Mouse (Mus musculus) heart, embryonic 11.5 days (tissue): Measurements from ENCODE around the gene Tspan1. TPM values are rescaled to one million over a fixed set of nuclear protein-coding genes. Genes with fewer than 3 reads are reported as not detected.
A peak's percentile ranks its signal among the peaks of the same experiment; 100 is the strongest.

ENCODE experiments used
- ATAC-seq: fragments of 200-750 bp; cut with Nextera tagmentation; replicated peaks from 2 replicates; pipeline ENCODE4 v1.8.0; 2017; ENCODE audit warnings: moderate library complexity; ENCODE audit not compliant: insufficient number of reproducible peaks, low FRiP score, low TSS enrichment
- H3K27ac ChIP-seq: fragments of 300-500 bp; sonication (generic); 2 replicates; pipeline ENCODE4 v1.5.1; 2014; ENCODE audit warnings: mild to moderate bottlenecking, low read depth, low read length
- H3K27me3 ChIP-seq: fragments of 300-500 bp; sonication (generic); 2 replicates; pipeline ENCODE4 v1.6.1; 2014; ENCODE audit warnings: mild to moderate bottlenecking, low read length, mixed read lengths; ENCODE audit not compliant: control insufficient read depth, insufficient read depth
- H3K36me3 ChIP-seq: fragments of 300-500 bp; sonication (generic); 2 replicates; pipeline ENCODE4 v1.6.1; 2014; ENCODE audit warnings: mild to moderate bottlenecking, low read length, moderate library complexity, mixed read lengths; ENCODE audit not compliant: control insufficient read depth, insufficient read depth
- H3K4me1 ChIP-seq: fragments of 300-500 bp; sonication (generic); 2 replicates; pipeline ENCODE4 v1.6.1; 2014; ENCODE audit warnings: low read length; ENCODE audit not compliant: control insufficient read depth, insufficient read depth
- H3K4me2 ChIP-seq: fragments of 300-500 bp; sonication (generic); 2 replicates; pipeline ENCODE4 v1.6.1; 2014; ENCODE audit warnings: mild to moderate bottlenecking, moderate library complexity
- H3K4me3 ChIP-seq: fragments of 300-500 bp; sonication (generic); 2 replicates; pipeline ENCODE4 v1.5.1; 2014; ENCODE audit warnings: low read depth, low read length
- H3K9ac ChIP-seq: fragments of 300-500 bp; sonication (generic); 2 replicates; pipeline ENCODE4 v1.6.1; 2014; ENCODE audit warnings: mild to moderate bottlenecking, low read depth, low read length, moderate library complexity
- H3K9me3 ChIP-seq: fragments of 300-500 bp; sonication (generic); replicated peaks from 2 replicates; pipeline ENCODE4 v1.6.1; 2016; ENCODE audit warnings: low read length; ENCODE audit not compliant: control insufficient read depth
- WGBS: fragments of 180-500 bp; shearing (Covaris S2); extraction: QIAGEN DNeasy Blood & Tissue Kit; methylation state at CpG from one replicate; pipeline ENCODE4 v1.1.7; 2014; ENCODE audit not compliant: insufficient replicate concordance; 5-methylcytosine and 5-hydroxymethylcytosine counted together
- polyA plus RNA-seq: library from polyadenylated mRNA; unstranded; fragments of >200 nt; fragmentation: Nextera tagmentation; extraction: Ambion mirVana; gene quantifications from 2 replicates; pipeline ENCODE4 v1.2.1, GENCODE M21; 2014

Tspan1 gene
- polyA plus RNA-seq, 1 experiment from 2014 or later = not detected

- no peak overlapping the region for H3K4me3 ChIP-seq
- no peaks in the 10 kb centered on the region for H3K36me3 ChIP-seq
- H3K9me3 ChIP-seq = no peaks in the 10 kb centered on the region
- WGBS = 76% methylated on average over 6 of the region's 6 CpGs
- ATAC-seq = no peak
- 0 out of 2 replicates have a peak, but pooled peaks cover 3% of the 10 kb centered on the region for H3K4me1 ChIP-seq
- H3K9ac ChIP-seq = no peak overlapping the region
- H3K27me3 ChIP-seq = no peaks in the 10 kb centered on the region
- H3K27ac ChIP-seq = no peak overlapping the region
- no peak overlapping the region for H3K4me2 ChIP-seq
Measured at GRCm38 (mm10) chr4:116127956-116128355, 39.4 kb downstream of the Tspan1 start.

GRCm38 (mm10) chr4:116125803-116126386 lies 41.5 kb downstream of the Tspan1 start:
- Histone ChIP-seq H3K27me3 (no peaks in the 10 kb centered on the region), H3K4me2 (no peak overlapping the region), H3K9me3 (no peaks in the 10 kb centered on the region), H3K9ac (no peak overlapping the region), H3K27ac (no peak overlapping the region), H3K4me1 (0 out of 2 replicates have a peak, but pooled peaks cover 5% of the 10 kb centered on the region), H3K36me3 (no peaks in the 10 kb centered on the region), H3K4me3 (no peak overlapping the region)
- no peak for ATAC-seq
- 83% methylated on average over 4 of the region's 4 CpGs for WGBS

- no peaks in the 10 kb centered on the region for H3K9me3 ChIP-seq
- no peaks in the 10 kb centered on the region for H3K36me3 ChIP-seq
- H3K4me3 ChIP-seq = peak within 1 kb of the TSS; percentile 65
- 8% methylated on average over 24 of the region's 24 CpGs for WGBS
- H3K9ac ChIP-seq = peak within 1 kb of the TSS; percentile 71
- ATAC-seq = peak; percentile 92
- H3K4me2 ChIP-seq = peak within 1 kb of the TSS; percentile 80
- H3K4me1 ChIP-seq = 0 out of 2 replicates have a peak, but pooled peaks cover 5% of the 10 kb centered on the region
- H3K27ac ChIP-seq = peak within 1 kb of the TSS; percentile 71; the same call in 1 of the 2 replicates
- no peaks in the 10 kb centered on the region for H3K27me3 ChIP-seq
Measured at GRCm38 (mm10) chr4:116123602-116124519, 43.5 kb downstream of the Tspan1 start, which contains the start of the genes Rad54l and Pomgnt1. Gene Rad54l (minus strand): TSS chr4:116123690. Gene Pomgnt1 (plus strand): TSS chr4:116123840.

GRCm38 (mm10) chr4:116122762-116123161 lies 44.6 kb downstream of the Tspan1 start:
- H3K9me3 ChIP-seq = no peaks in the 10 kb centered on the region
- 0% methylated on average over 1 of the region's 1 CpGs for WGBS

More at GRCm38 (mm10) chr4:116122762-116123161, 44.6 kb downstream of the Tspan1 start:
- ATAC-seq = no peak
- 0 out of 2 replicates have a peak, but pooled peaks cover 5% of the 10 kb centered on the region for H3K4me1 ChIP-seq
- H3K4me2 ChIP-seq = peak overlapping the region; percentile 80
- H3K9ac ChIP-seq = peak overlapping the region; percentile 70
- H3K4me3 ChIP-seq = peak overlapping the region; percentile 65
- no peaks in the 10 kb centered on the region for H3K36me3 ChIP-seq
- H3K27ac ChIP-seq = no peak overlapping the region
- no peaks in the 10 kb centered on the region for H3K27me3 ChIP-seq

Other genes starting within 250 kb of the Tspan1 start
- gene Dmbx1, start 227.7 kb downstream of the Tspan1 start, polyA plus RNA-seq = not detected in 2 replicates
- 0.94 and 1.1 TPM in 2 replicates for gene Faah, start 149.7 kb downstream of the Tspan1 start, polyA plus RNA-seq
- gene Nsun4, start 113.7 kb downstream of the Tspan1 start, polyA plus RNA-seq = 25.9 and 27.8 TPM in 2 replicates
- 941 and 954 TPM in 2 replicates for gene Uqcrh, start 92.5 kb downstream of the Tspan1 start, polyA plus RNA-seq
- 61.0 and 61.3 TPM in 2 replicates for gene Lrrc41, start 92.3 kb downstream of the Tspan1 start, polyA plus RNA-seq
- 24.3 and 29.1 TPM in 2 replicates for gene Rad54l, start 43.9 kb downstream of the Tspan1 start, polyA plus RNA-seq
- gene Pomgnt1, start 43.8 kb downstream of the Tspan1 start, polyA plus RNA-seq = 57.9 and 62.2 TPM in 2 replicates
- gene Lurap1, start 16.3 kb downstream of the Tspan1 start, polyA plus RNA-seq = 1.6 and 2.3 TPM in 2 replicates
- gene 1700042G07Rik, start 5.8 kb upstream of the Tspan1 start, polyA plus RNA-seq = not detected in 2 replicates
- gene Gm49337, start 5.8 kb upstream of the Tspan1 start, polyA plus RNA-seq = not detected in 2 replicates
- 21.5 and 22.4 TPM in 2 replicates for gene Pik3r3, start 54.0 kb upstream of the Tspan1 start, polyA plus RNA-seq